In genomic region chr2:119145199-119145598, GRCm38 (mm10) we compare ENCODE assay signal across 11 mouse cellular contexts. TPM values are rescaled to one million over a fixed set of nuclear protein-coding genes. Genes with fewer than 3 reads are reported as not detected.
DNase-seq lines count a peak whose midpoint lies in the region; ATAC-seq lines count a peak whose summit lies in the region.
"Had no signal": no experiment of that assay in that cellular context is flagged by ENCODE, and none has a peak within 500 bp of the region (broad histone marks: within the 10 kb centered on the region; RNA-seq: fewer than 3 reads in every experiment).

No protein-coding gene starts in this region.

- H3K36me3 ChIP-seq in forebrain, embryonic 14.5 days (ENCODE audit: control insufficient read depth, insufficient read depth, low read length) = peaks cover 90% of the 10 kb centered on the region
- H3K36me3 ChIP-seq in forebrain, embryonic 12.5 days (replicated peaks) = peaks cover 91% of the 10 kb centered on the region
- peaks cover 92% of the 10 kb centered on the region for H3K36me3 ChIP-seq in midbrain, embryonic 14.5 days (ENCODE audit: control insufficient read depth, insufficient read depth, low read length)
- H3K36me3 ChIP-seq in midbrain, embryonic 11.5 days (ENCODE audit: control insufficient read depth, insufficient read depth, low read length) = peaks cover 27% of the 10 kb centered on the region

- H3K9me3 ChIP-seq in forebrain, embryonic 14.5 days (replicated peaks; ENCODE audit: control insufficient read depth, low read length) = no peaks in the 10 kb centered on the region
- no peaks in the 10 kb centered on the region for H3K9me3 ChIP-seq in forebrain, embryonic 12.5 days
- H3K9me3 ChIP-seq in midbrain, embryonic 14.5 days (ENCODE audit: control insufficient read depth, low read length) = no peaks in the 10 kb centered on the region
- H3K9me3 ChIP-seq in midbrain, embryonic 11.5 days (ENCODE audit: control insufficient read depth, low read length) = no peaks in the 10 kb centered on the region

- no peak overlapping the region for H3K4me3 ChIP-seq in forebrain, embryonic 14.5 days (ENCODE audit: low read depth, low read length)
- H3K4me3 ChIP-seq in forebrain, embryonic 12.5 days (replicated peaks) = no peak overlapping the region
- H3K4me3 ChIP-seq in midbrain, embryonic 14.5 days (replicated peaks; ENCODE audit: low read depth, low read length) = no peak overlapping the region
- no peak overlapping the region for H3K4me3 ChIP-seq in midbrain, embryonic 11.5 days (ENCODE audit: low read depth, low read length)

- peak; percentile 8 for DNase-seq in forebrain, embryonic 14.5 days (ENCODE audit: low spot score)
- peak; percentile 9 for DNase-seq in midbrain, embryonic 14.5 days
- DNase-seq in midbrain, embryonic 11.5 days (ENCODE audit: low spot score, missing footprints) = no peak
- DNase-seq in naive thymus-derived CD4-positive, alpha-beta T cell, adult 2 months (ENCODE audit: low read depth) = peak; percentile 21
- DNase-seq in natural killer cell, adult 2 months (ENCODE audit: low spot score in 2 of 2) = no peak
- no peak for DNase-seq in cerebellum, postnatal 36 days
- DNase-seq: right cerebral cortex, postnatal 4 days had no signal

- no peak for ATAC-seq in forebrain, embryonic 14.5 days
- ATAC-seq in forebrain, embryonic 12.5 days (ENCODE audit: low FRiP score) = no peak
- ATAC-seq in midbrain, embryonic 14.5 days (ENCODE audit: low FRiP score, low TSS enrichment) = no peak
- no peak for ATAC-seq in midbrain, embryonic 11.5 days (ENCODE audit: low FRiP score)
- peak; percentile 56 for ATAC-seq in erythroblast, adult 5-6 weeks (replicated peaks; ENCODE audit: low FRiP score, poor library complexity, severe bottlenecking)

- H3K27ac ChIP-seq in forebrain, embryonic 14.5 days (ENCODE audit: low read depth, low read length) = no peak overlapping the region
- H3K27ac ChIP-seq in forebrain, embryonic 12.5 days = no peak overlapping the region
- H3K27ac ChIP-seq in midbrain, embryonic 14.5 days (replicated peaks; ENCODE audit: low read depth, low read length) = no peak overlapping the region
- no peak overlapping the region for H3K27ac ChIP-seq in midbrain, embryonic 11.5 days (ENCODE audit: low read depth, low read length)

- no peak overlapping the region for H3K4me2 ChIP-seq in forebrain, embryonic 14.5 days (ENCODE audit: low read length)
- no peak overlapping the region for H3K4me2 ChIP-seq in forebrain, embryonic 12.5 days
- no peak overlapping the region for H3K4me2 ChIP-seq in midbrain, embryonic 14.5 days (ENCODE audit: low read length)
- H3K4me2 ChIP-seq in midbrain, embryonic 11.5 days = no peak overlapping the region

- whole genome bisulfite sequencing in forebrain, embryonic 14.5 days = 93% methylated on average over 2 of the region's 2 CpGs
- WGBS in forebrain, embryonic 12.5 days = 85% methylated on average over 2 of the region's 2 CpGs
- 95% methylated on average over 2 of the region's 2 CpGs for WGBS in midbrain, embryonic 14.5 days
- WGBS in midbrain, embryonic 11.5 days = 86% methylated on average over 2 of the region's 2 CpGs

- no peaks in the 10 kb centered on the region for H3K27me3 ChIP-seq in forebrain, embryonic 14.5 days (replicated peaks; ENCODE audit: control insufficient read depth, insufficient read depth, low read length)
- no peaks in the 10 kb centered on the region for H3K27me3 ChIP-seq in forebrain, embryonic 12.5 days
- no peaks in the 10 kb centered on the region for H3K27me3 ChIP-seq in midbrain, embryonic 14.5 days (ENCODE audit: control insufficient read depth, insufficient read depth, low read length)
- no peaks in the 10 kb centered on the region for H3K27me3 ChIP-seq in midbrain, embryonic 11.5 days (ENCODE audit: control insufficient read depth, insufficient read depth, low read length)

- H3K4me1 ChIP-seq in forebrain, embryonic 14.5 days (ENCODE audit: control insufficient read depth, insufficient read depth, low read length) = no peaks in the 10 kb centered on the region
- no peaks in the 10 kb centered on the region for H3K4me1 ChIP-seq in forebrain, embryonic 12.5 days
- H3K4me1 ChIP-seq in midbrain, embryonic 14.5 days (ENCODE audit: control insufficient read depth, insufficient read depth, low read length) = no peaks in the 10 kb centered on the region
- no peaks in the 10 kb centered on the region for H3K4me1 ChIP-seq in midbrain, embryonic 11.5 days (ENCODE audit: control insufficient read depth, insufficient read depth, low read length)

- no peak overlapping the region for H3K9ac ChIP-seq in forebrain, embryonic 14.5 days (ENCODE audit: low read length)
- H3K9ac ChIP-seq in forebrain, embryonic 12.5 days = no peak overlapping the region
- H3K9ac ChIP-seq in midbrain, embryonic 14.5 days (replicated peaks; ENCODE audit: low read length) = no peak overlapping the region
- no peak overlapping the region for H3K9ac ChIP-seq in midbrain, embryonic 11.5 days (ENCODE audit: low read length)

RNA-seq across cellular contexts. Expression of gene Rmdn3, which starts 11.6 kb away (rescaled TPM):
- 43.5 and 53.7 TPM in 2 replicates for polyA plus RNA-seq in forebrain, embryonic 14.5 days (2014; fragmentation: Nextera tagmentation; extraction: Ambion mirVana)
- 43.6 and 48.7 TPM in 2 replicates for polyA plus RNA-seq in forebrain, embryonic 12.5 days (2016; fragmentation: Nextera tagmentation; extraction: Ambion mirVana)
- polyA plus RNA-seq in midbrain, embryonic 14.5 days (2014; fragmentation: Nextera tagmentation; extraction: Ambion mirVana) = 43.8 and 45.7 TPM in 2 replicates
- 41.1 and 46.7 TPM in 2 replicates for polyA plus RNA-seq in midbrain, embryonic 11.5 days (2014; fragmentation: Nextera tagmentation; extraction: Ambion mirVana)
- 17.8 and 21.7 TPM in 2 replicates for total RNA-seq in erythroblast, adult 5-6 weeks (2015; ENCODE audit: low replicate concordance)
- total RNA-seq in erythroblast, adult 5-6 weeks (2017; ENCODE audit: low replicate concordance) = 27.9 and 33.2 TPM in 2 replicates

RNA-seq across cellular contexts. Expression of gene Gchfr, which starts 22.4 kb away (rescaled TPM):
- 1.7 and 2.5 TPM in 2 replicates for polyA plus RNA-seq in forebrain, embryonic 14.5 days (2014; fragmentation: Nextera tagmentation; extraction: Ambion mirVana)
- 2.2 and 2.3 TPM in 2 replicates for polyA plus RNA-seq in forebrain, embryonic 12.5 days (2016; fragmentation: Nextera tagmentation; extraction: Ambion mirVana)
- 7.4 and 8.6 TPM in 2 replicates for polyA plus RNA-seq in midbrain, embryonic 14.5 days (2014; fragmentation: Nextera tagmentation; extraction: Ambion mirVana)
- polyA plus RNA-seq in midbrain, embryonic 11.5 days (2014; fragmentation: Nextera tagmentation; extraction: Ambion mirVana) = 1.5 and 2.5 TPM in 2 replicates
- not detected in 2 replicates for total RNA-seq in erythroblast, adult 5-6 weeks (2015; ENCODE audit: low replicate concordance)
- 1.5 TPM in 1 of 2 replicates, not detected in the other for total RNA-seq in erythroblast, adult 5-6 weeks (2017; ENCODE audit: low replicate concordance)
- total RNA-seq: left cerebral cortex, adult 8-10 months had no signal

RNA-seq across cellular contexts. Expression of gene Gm14137, which starts 29.1 kb away (rescaled TPM):
- polyA plus RNA-seq in forebrain, embryonic 14.5 days (2014; fragmentation: Nextera tagmentation; extraction: Ambion mirVana) = 0.31 and 0.48 TPM in 2 replicates
- 1.0 and 1.5 TPM in 2 replicates for polyA plus RNA-seq in forebrain, embryonic 12.5 days (2016; fragmentation: Nextera tagmentation; extraction: Ambion mirVana)
- polyA plus RNA-seq in midbrain, embryonic 14.5 days (2014; fragmentation: Nextera tagmentation; extraction: Ambion mirVana) = 0.43 and 0.90 TPM in 2 replicates
- polyA plus RNA-seq in midbrain, embryonic 11.5 days (2014; fragmentation: Nextera tagmentation; extraction: Ambion mirVana) = 0.15 and 0.20 TPM in 2 replicates
- total RNA-seq in erythroblast, adult 5-6 weeks (2015; ENCODE audit: low replicate concordance) = not detected in 2 replicates
- total RNA-seq in erythroblast, adult 5-6 weeks (2017; ENCODE audit: low replicate concordance) = not detected in 2 replicates
- total RNA-seq: heart, postnatal 14 days had no signal

RNA-seq across cellular contexts. Expression of gene Rad51, which starts 32.6 kb away (rescaled TPM):
- 20.9 and 29.9 TPM in 2 replicates for polyA plus RNA-seq in forebrain, embryonic 14.5 days (2014; fragmentation: Nextera tagmentation; extraction: Ambion mirVana)
- 66.5 and 67.6 TPM in 2 replicates for polyA plus RNA-seq in forebrain, embryonic 12.5 days (2016; fragmentation: Nextera tagmentation; extraction: Ambion mirVana)
- polyA plus RNA-seq in midbrain, embryonic 14.5 days (2014; fragmentation: Nextera tagmentation; extraction: Ambion mirVana) = 6.8 and 12.2 TPM in 2 replicates
- polyA plus RNA-seq in midbrain, embryonic 11.5 days (2014; fragmentation: Nextera tagmentation; extraction: Ambion mirVana) = 74.6 and 76.9 TPM in 2 replicates
- total RNA-seq in erythroblast, adult 5-6 weeks (2015; ENCODE audit: low replicate concordance) = 16.1 and 18.8 TPM in 2 replicates
- total RNA-seq in erythroblast, adult 5-6 weeks (2017; ENCODE audit: low replicate concordance) = 14.1 and 29.6 TPM in 2 replicates

Comparison
In these comparisons a context has a peak if more than half of its experiments do, and no peak if none do; other contexts are left out.
1. DNase-seq: peak in forebrain, embryonic 14.5 days (single experiment), midbrain, embryonic 14.5 days (single experiment) and naive thymus-derived CD4-positive, alpha-beta T cell, adult 2 months (single experiment); none in midbrain, embryonic 11.5 days (single experiment), natural killer cell, adult 2 months (0 of 2) and cerebellum, postnatal 36 days (0 of 2).